In genomic region chr10:18508586-18508985, GRCm38 (mm10) we compare ENCODE assay signal across 8 mouse cellular contexts. TPM values are rescaled to one million over a fixed set of nuclear protein-coding genes. Genes with fewer than 3 reads are reported as not detected.
DNase-seq lines count a peak whose midpoint lies in the region; TF ChIP-seq lines count a peak whose summit lies in the region.

No protein-coding gene starts in this region.

- peak; percentile 36 for DNase-seq in adrenal gland, postnatal 10 days
- DNase-seq in adrenal gland, postnatal 4 days (ENCODE audit: low spot score in 2 of 2): no peak
- DNase-seq in lung, postnatal 10 days: peak; percentile 27
- no peak for DNase-seq in lung, postnatal 25 days (ENCODE audit: low spot score)
- peak in 1 of 2 experiments; percentile 76 for DNase-seq in layer of hippocampus, adult 2 months (ENCODE audit: low spot score in 2 of 2)
- peak; percentile 58 to 81 for DNase-seq in thymus, adult 18-20 months
- no peak for DNase-seq in ovary, postnatal 14 days (ENCODE audit: low spot score)
- no peak for DNase-seq in kidney, postnatal 4 days

- no peak for TF ChIP-seq CTCF in layer of hippocampus, adult 2 months (conservative IDR thresholded peaks at IDR 0.05)

- H3K27ac ChIP-seq in layer of hippocampus, adult 2 months: 0 out of 2 replicates have a peak overlapping the region, but pooled peaks have one; percentile 46

- H3K4me3 ChIP-seq in layer of hippocampus, adult 2 months: no peak overlapping the region

RNA-seq across cellular contexts. Expression of gene Hebp2, which starts 37.3 kb away (rescaled TPM):
- total RNA-seq in adrenal gland, postnatal 10 days (2021): 1 to 10 TPM; 5.1 to 6.9 TPM
- 10 to 100 TPM in 1 of 2 experiments, 1 to 10 TPM in 1; 7.2 to 10.2 TPM for total RNA-seq in adrenal gland, postnatal 4 days (2021)
- 1 to 10 TPM; 2.7 to 2.8 TPM for total RNA-seq in layer of hippocampus, adult 2 months (2021)

Comparison
In these comparisons a context has a peak if more than half of its experiments do, and no peak if none do; other contexts are left out.
1. DNase-seq: peak in adrenal gland, postnatal 10 days (single experiment), lung, postnatal 10 days (single experiment) and thymus, adult 18-20 months (2 of 2); none in adrenal gland, postnatal 4 days (0 of 2), lung, postnatal 25 days (single experiment), ovary, postnatal 14 days (single experiment) and kidney, postnatal 4 days (0 of 2).